Mouse (Mus musculus) neural tube, embryonic 14.5 days (tissue): Measurements from ENCODE around the gene Cdkl2. TPM values are rescaled to one million over a fixed set of nuclear protein-coding genes. Genes with fewer than 3 reads are reported as not detected.
A peak's percentile ranks its signal among the peaks of the same experiment; 100 is the strongest.

Experiments
- ATAC-seq: fragments of 200-750 bp; cut with Nextera tagmentation; 2 replicates; pipeline ENCODE4 v1.8.0; 2017; ENCODE audit warnings: low read depth, mild to moderate bottlenecking, moderate TSS enrichment, moderate library complexity
- H3K27ac ChIP-seq: fragments of 300-500 bp; sonication (generic); 2 replicates; pipeline ENCODE4 v1.5.1; 2014; ENCODE audit warnings: low read depth, mild to moderate bottlenecking, control low read depth, low read length, moderate library complexity, mixed read lengths
- H3K27me3 ChIP-seq: fragments of 300-500 bp; sonication (generic); 2 replicates; pipeline ENCODE4 v1.6.1; 2014; ENCODE audit warnings: low read length; ENCODE audit not compliant: control insufficient read depth, insufficient read depth
- H3K36me3 ChIP-seq: fragments of 300-500 bp; sonication (generic); 2 replicates; pipeline ENCODE4 v1.6.1; 2014; ENCODE audit warnings: low read length, mixed read lengths; ENCODE audit not compliant: control insufficient read depth, insufficient read depth
- H3K4me1 ChIP-seq: fragments of 300-500 bp; sonication (generic); 2 replicates; pipeline ENCODE4 v1.6.1; 2014; ENCODE audit warnings: low read length; ENCODE audit not compliant: control insufficient read depth, insufficient read depth
- H3K4me2 ChIP-seq: fragments of 300-500 bp; sonication (generic); 2 replicates; pipeline ENCODE4 v1.6.1; 2014; ENCODE audit warnings: mild to moderate bottlenecking, low read depth, low read length, control low read depth
- H3K4me3 ChIP-seq: fragments of 300-500 bp; sonication (generic); 2 replicates; pipeline ENCODE4 v1.5.1; 2014; ENCODE audit warnings: low read depth, low read length, control low read depth, mixed read lengths
- H3K9ac ChIP-seq: fragments of 300-500 bp; sonication (generic); replicated peaks from 2 replicates; pipeline ENCODE4 v1.6.1; 2014; ENCODE audit warnings: low read depth, mild to moderate bottlenecking, control low read depth, low read length, mixed read lengths
- H3K9me3 ChIP-seq: fragments of 300-500 bp; sonication (generic); 2 replicates; pipeline ENCODE4 v1.6.1; 2016; ENCODE audit warnings: low read length; ENCODE audit not compliant: control insufficient read depth
- WGBS: fragments of 180-500 bp; shearing (Covaris S2); extraction: QIAGEN DNeasy Blood & Tissue Kit; methylation state at CpG from one replicate; pipeline ENCODE4 v1.1.7; 2014; 5-methylcytosine and 5-hydroxymethylcytosine counted together
- polyA plus RNA-seq: library from polyadenylated mRNA; unstranded; fragments of >200 nt; fragmentation: Nextera tagmentation; extraction: Ambion mirVana; gene quantifications from 2 replicates; pipeline ENCODE4 v1.2.1, GENCODE M21; 2014

The Cdkl2 gene
- polyA plus RNA-seq, 1 experiment from 2014 or later: 15.3 TPM

GRCm38 (mm10) chr5:92078751-92079150 is 35.1 kb upstream of the Cdkl2 start:
- no peak overlapping the region for H3K4me3 ChIP-seq
- no peaks in the 10 kb centered on the region for H3K9me3 ChIP-seq
- no peak overlapping the region for H3K9ac ChIP-seq
- no peaks in the 10 kb centered on the region for H3K36me3 ChIP-seq
- ATAC-seq: no peak
- no peaks in the 10 kb centered on the region for H3K27me3 ChIP-seq
- no peak overlapping the region for H3K4me2 ChIP-seq
- H3K27ac ChIP-seq: no peak overlapping the region
- H3K4me1 ChIP-seq: peaks cover 26% of the 10 kb centered on the region

- H3K4me3 ChIP-seq: no peak overlapping the region
- H3K27ac ChIP-seq: no peak overlapping the region
- H3K4me1 ChIP-seq: peaks cover 15% of the 10 kb centered on the region
- H3K27me3 ChIP-seq: no peaks in the 10 kb centered on the region
- no peaks in the 10 kb centered on the region for H3K9me3 ChIP-seq
- no peak for ATAC-seq
- H3K4me2 ChIP-seq: no peak overlapping the region
- no peak overlapping the region for H3K9ac ChIP-seq
- 77% methylated on average over 1 of the region's 1 CpGs for WGBS
- H3K36me3 ChIP-seq: 0 out of 2 replicates have a peak, but pooled peaks cover 6% of the 10 kb centered on the region
These were observed 32.6 kb upstream of the Cdkl2 start for GRCm38 (mm10) chr5:92076273-92076672.

GRCm38 (mm10) chr5:92074061-92074460 is 30.4 kb upstream of the Cdkl2 start:
- Histone ChIP-seq H3K9me3 (no peaks in the 10 kb centered on the region), H3K9ac (no peak overlapping the region), H3K4me1 (no peaks in the 10 kb centered on the region), H3K4me3 (no peak overlapping the region), H3K4me2 (no peak overlapping the region), H3K27me3 (no peaks in the 10 kb centered on the region), H3K27ac (no peak overlapping the region), H3K36me3 (peaks cover 8% of the 10 kb centered on the region; the same call in 1 of the 2 replicates)
- ATAC-seq: no peak
- WGBS: 92% methylated on average over 14 of the region's 14 CpGs

- Histone ChIP-seq H3K36me3 (peaks cover 39% of the 10 kb centered on the region), H3K4me1 (no peaks in the 10 kb centered on the region), H3K9ac (no peak overlapping the region), H3K4me2 (no peak overlapping the region), H3K27me3 (no peaks in the 10 kb centered on the region), H3K9me3 (no peaks in the 10 kb centered on the region), H3K4me3 (no peak overlapping the region), H3K27ac (no peak overlapping the region)
- WGBS: 98% methylated on average over 2 of the region's 2 CpGs
- ATAC-seq: no peak
These were observed 19.5 kb upstream of the Cdkl2 start for GRCm38 (mm10) chr5:92063192-92063591.

GRCm38 (mm10) chr5:92052866-92053265 is 9.2 kb upstream of the Cdkl2 start:
- 98% methylated on average over 6 of the region's 6 CpGs for WGBS
- Histone ChIP-seq H3K4me1 (no peaks in the 10 kb centered on the region), H3K27ac (no peak overlapping the region), H3K4me2 (no peak overlapping the region), H3K9me3 (no peaks in the 10 kb centered on the region), H3K9ac (no peak overlapping the region), H3K36me3 (peaks cover 51% of the 10 kb centered on the region), H3K4me3 (no peak overlapping the region), H3K27me3 (no peaks in the 10 kb centered on the region)
- ATAC-seq: no peak

GRCm38 (mm10) chr5:92050419-92050818 is 6.7 kb upstream of the Cdkl2 start:
- Histone ChIP-seq H3K36me3 (peaks cover 26% of the 10 kb centered on the region), H3K4me3 (no peak overlapping the region), H3K9me3 (no peaks in the 10 kb centered on the region), H3K27me3 (no peaks in the 10 kb centered on the region), H3K27ac (no peak overlapping the region), H3K9ac (no peak overlapping the region), H3K4me1 (no peaks in the 10 kb centered on the region), H3K4me2 (no peak overlapping the region)
- WGBS: 88% methylated on average over 3 of the region's 3 CpGs
- ATAC-seq: no peak

- WGBS: under 1% methylated on average over 68 of the region's 68 CpGs
- Histone ChIP-seq H3K9ac (peak overlapping the region; percentile 54), H3K36me3 (no peaks in the 10 kb centered on the region), H3K27me3 (no peaks in the 10 kb centered on the region), H3K4me3 (peak overlapping the region; percentile 75), H3K27ac (no peak overlapping the region; the same call in 1 of the 2 replicates), H3K4me1 (no peaks in the 10 kb centered on the region), H3K4me2 (peak overlapping the region; percentile 95), H3K9me3 (no peaks in the 10 kb centered on the region)
- peak; percentile 99 for ATAC-seq
These were observed 1.0 kb downstream of the Cdkl2 start for GRCm38 (mm10) chr5:92042377-92043348.

- no peak overlapping the region for H3K4me3 ChIP-seq
- ATAC-seq: no peak
- no peak overlapping the region for H3K4me2 ChIP-seq
- H3K27me3 ChIP-seq: no peaks in the 10 kb centered on the region
- no peaks in the 10 kb centered on the region for H3K4me1 ChIP-seq
- H3K36me3 ChIP-seq: no peaks in the 10 kb centered on the region
- H3K27ac ChIP-seq: no peak overlapping the region
- no peaks in the 10 kb centered on the region for H3K9me3 ChIP-seq
- H3K9ac ChIP-seq: no peak overlapping the region
- WGBS: 84% methylated on average over 2 of the region's 2 CpGs
These were observed 23.7 kb downstream of the Cdkl2 start for GRCm38 (mm10) chr5:92019960-92020359.

- WGBS: 70% methylated on average over 7 of the region's 7 CpGs
- ATAC-seq: no peak
These were observed 31.9 kb downstream of the Cdkl2 start for GRCm38 (mm10) chr5:92011756-92012155.

More at GRCm38 (mm10) chr5:92011756-92012155, 31.9 kb downstream of the Cdkl2 start:
- Histone ChIP-seq H3K9ac (no peak overlapping the region), H3K4me3 (no peak overlapping the region), H3K27ac (no peak overlapping the region), H3K4me1 (no peaks in the 10 kb centered on the region), H3K4me2 (no peak overlapping the region), H3K36me3 (no peaks in the 10 kb centered on the region), H3K9me3 (no peaks in the 10 kb centered on the region), H3K27me3 (no peaks in the 10 kb centered on the region)
